Mouse (Mus musculus) intestine, embryonic 14.5 days (tissue): Measurements from ENCODE around the gene Spock1. TPM values are rescaled to one million over a fixed set of nuclear protein-coding genes. Genes with fewer than 3 reads are reported as not detected.

Source experiments
- ATAC-seq: fragments of 200-750 bp; cut with Nextera tagmentation; replicated peaks from 2 replicates; pipeline ENCODE4 v1.8.0; 2017; ENCODE audit warnings: low read depth, moderate number of reproducible peaks, moderate TSS enrichment, moderate library complexity; ENCODE audit not compliant: low FRiP score, low TSS enrichment
- DNase-seq: peaks from one replicate; pipeline ENCODE4 v3.0.0-alpha.2; 2018; ENCODE audit warnings: low spot score
- H3K27ac ChIP-seq: fragments of 300-500 bp; sonication (generic); 2 replicates; pipeline ENCODE4 v1.5.1; 2014; ENCODE audit warnings: low read depth, mild to moderate bottlenecking, control low read depth
- H3K27me3 ChIP-seq: fragments of 300-500 bp; sonication (generic); replicated peaks from 2 replicates; pipeline ENCODE4 v1.6.1; 2014; ENCODE audit warnings: low read length, control low read depth; ENCODE audit not compliant: control insufficient read depth, insufficient read depth
- H3K36me3 ChIP-seq: fragments of 300-500 bp; sonication (generic); 2 replicates; pipeline ENCODE4 v1.6.1; 2014; ENCODE audit warnings: low read length, control low read depth; ENCODE audit not compliant: control insufficient read depth, insufficient read depth
- H3K4me1 ChIP-seq: fragments of 300-500 bp; sonication (generic); replicated peaks from 2 replicates; pipeline ENCODE4 v1.6.1; 2014; ENCODE audit warnings: low read length, control low read depth, mixed read lengths; ENCODE audit not compliant: control insufficient read depth, insufficient read depth
- H3K4me2 ChIP-seq: fragments of 300-500 bp; sonication (generic); 2 replicates; pipeline ENCODE4 v1.6.1; 2014; ENCODE audit warnings: low read length
- H3K4me3 ChIP-seq: fragments of 300-500 bp; sonication (generic); 2 replicates; pipeline ENCODE4 v1.5.1; 2014; ENCODE audit warnings: low read depth, low read length, control low read depth, mixed read lengths
- H3K9ac ChIP-seq: fragments of 300-500 bp; sonication (generic); 2 replicates; pipeline ENCODE4 v1.6.1; 2014; ENCODE audit warnings: mild to moderate bottlenecking, low read length
- H3K9me3 ChIP-seq: fragments of 300-500 bp; sonication (generic); 2 replicates; pipeline ENCODE4 v1.6.1; 2016; ENCODE audit warnings: low read length, control low read depth; ENCODE audit not compliant: control insufficient read depth
- WGBS: fragments of 180-500 bp; shearing (Covaris S2); extraction: QIAGEN DNeasy Blood & Tissue Kit; methylation state at CpG from one replicate; pipeline ENCODE4 v1.1.7; 2014; 5-methylcytosine and 5-hydroxymethylcytosine counted together
- polyA plus RNA-seq: library from polyadenylated mRNA; unstranded; fragments of >200 nt; fragmentation: Nextera tagmentation; extraction: Ambion mirVana; gene quantifications from 2 replicates; pipeline ENCODE4 v1.2.1, GENCODE M21; 2014

Gene Spock1
- polyA plus RNA-seq, 1 experiment from 2014 or later, result 5.1 TPM

- WGBS, result 73% methylated on average over 2 of the region's 2 CpGs
- Histone ChIP-seq H3K27ac (no peak overlapping the region), H3K9ac (no peak overlapping the region), H3K4me1 (no peaks in the 10 kb centered on the region), H3K27me3 (no peaks in the 10 kb centered on the region), H3K36me3 (no peaks in the 10 kb centered on the region), H3K4me3 (no peak overlapping the region), H3K4me2 (no peak overlapping the region), H3K9me3 (no peaks in the 10 kb centered on the region)
- ATAC-seq (no peak), DNase-seq (no peak)
These were observed 259.3 kb downstream of the Spock1 start for GRCm38 (mm10) chr13:57648784-57649183.

- Histone ChIP-seq H3K9ac (no peak overlapping the region), H3K27me3 (no peaks in the 10 kb centered on the region), H3K36me3 (no peaks in the 10 kb centered on the region), H3K4me3 (no peak overlapping the region), H3K27ac (no peak overlapping the region), H3K4me1 (no peaks in the 10 kb centered on the region), H3K9me3 (no peaks in the 10 kb centered on the region), H3K4me2 (no peak overlapping the region)
- no peak for ATAC-seq
- DNase-seq, result no peak
- 85% methylated on average over 4 of the region's 4 CpGs for WGBS
These were observed 260.7 kb downstream of the Spock1 start for GRCm38 (mm10) chr13:57647456-57647855.

- no peaks in the 10 kb centered on the region for H3K9me3 ChIP-seq
- no peak overlapping the region for H3K9ac ChIP-seq
- H3K4me2 ChIP-seq, result no peak overlapping the region
- H3K4me1 ChIP-seq, result no peaks in the 10 kb centered on the region
- H3K4me3 ChIP-seq, result no peak overlapping the region
- DNase-seq (no peak), ATAC-seq (no peak)
- H3K27ac ChIP-seq, result no peak overlapping the region
- 82% methylated on average over 12 of the region's 12 CpGs for WGBS
- no peaks in the 10 kb centered on the region for H3K36me3 ChIP-seq
- no peaks in the 10 kb centered on the region for H3K27me3 ChIP-seq
These were observed 265.1 kb downstream of the Spock1 start for GRCm38 (mm10) chr13:57643036-57643435.

GRCm38 (mm10) chr13:57641649-57642048, 266.5 kb downstream of the Spock1 start:
- H3K27me3 ChIP-seq, result no peaks in the 10 kb centered on the region
- no peak for ATAC-seq
- no peak overlapping the region for H3K9ac ChIP-seq
- H3K27ac ChIP-seq, result no peak overlapping the region
- H3K36me3 ChIP-seq, result no peaks in the 10 kb centered on the region
- 82% methylated on average over 4 of the region's 4 CpGs for WGBS
- no peak overlapping the region for H3K4me3 ChIP-seq
- DNase-seq, result no peak
- no peaks in the 10 kb centered on the region for H3K4me1 ChIP-seq
- no peak overlapping the region for H3K4me2 ChIP-seq
- H3K9me3 ChIP-seq, result no peaks in the 10 kb centered on the region

GRCm38 (mm10) chr13:57640968-57641367, 267.2 kb downstream of the Spock1 start:
- 87% methylated on average over 2 of the region's 2 CpGs for WGBS
- Histone ChIP-seq H3K36me3 (no peaks in the 10 kb centered on the region), H3K27me3 (no peaks in the 10 kb centered on the region), H3K4me1 (no peaks in the 10 kb centered on the region), H3K9me3 (no peaks in the 10 kb centered on the region), H3K9ac (no peak overlapping the region), H3K4me2 (no peak overlapping the region), H3K4me3 (no peak overlapping the region), H3K27ac (no peak overlapping the region)
- ATAC-seq (no peak), DNase-seq (no peak)

- H3K27me3 ChIP-seq, result no peaks in the 10 kb centered on the region
- no peaks in the 10 kb centered on the region for H3K9me3 ChIP-seq
- no peak overlapping the region for H3K9ac ChIP-seq
- no peaks in the 10 kb centered on the region for H3K36me3 ChIP-seq
- ATAC-seq (no peak), DNase-seq (no peak)
- no peaks in the 10 kb centered on the region for H3K4me1 ChIP-seq
- 91% methylated on average over 5 of the region's 5 CpGs for WGBS
- no peak overlapping the region for H3K27ac ChIP-seq
- no peak overlapping the region for H3K4me3 ChIP-seq
- no peak overlapping the region for H3K4me2 ChIP-seq
These were observed 269.3 kb downstream of the Spock1 start for GRCm38 (mm10) chr13:57638820-57639219.

GRCm38 (mm10) chr13:57637606-57638132, 270.5 kb downstream of the Spock1 start:
- Histone ChIP-seq H3K27me3 (no peaks in the 10 kb centered on the region), H3K36me3 (no peaks in the 10 kb centered on the region), H3K4me1 (no peaks in the 10 kb centered on the region), H3K9ac (no peak overlapping the region), H3K4me2 (no peak overlapping the region), H3K27ac (no peak overlapping the region), H3K4me3 (no peak overlapping the region), H3K9me3 (no peaks in the 10 kb centered on the region)
- ATAC-seq (no peak), DNase-seq (no peak)
- WGBS, result 86% methylated on average over 15 of the region's 15 CpGs

- WGBS, result 83% methylated on average over 10 of the region's 10 CpGs
- ATAC-seq, result no peak
- no peaks in the 10 kb centered on the region for H3K36me3 ChIP-seq
- H3K9ac ChIP-seq, result no peak overlapping the region
- no peaks in the 10 kb centered on the region for H3K9me3 ChIP-seq
- no peak for DNase-seq
- H3K4me3 ChIP-seq, result no peak overlapping the region
- no peak overlapping the region for H3K4me2 ChIP-seq
- H3K27ac ChIP-seq, result no peak overlapping the region
- no peaks in the 10 kb centered on the region for H3K27me3 ChIP-seq
- H3K4me1 ChIP-seq, result no peaks in the 10 kb centered on the region
These were observed 271.0 kb downstream of the Spock1 start for GRCm38 (mm10) chr13:57637080-57637572.

GRCm38 (mm10) chr13:57636196-57637015, 271.7 kb downstream of the Spock1 start:
- ATAC-seq (no peak), DNase-seq (no peak)
- H3K27me3 ChIP-seq, result no peaks in the 10 kb centered on the region
- H3K9ac ChIP-seq, result no peak overlapping the region
- H3K27ac ChIP-seq, result no peak overlapping the region
- no peaks in the 10 kb centered on the region for H3K9me3 ChIP-seq
- no peaks in the 10 kb centered on the region for H3K4me1 ChIP-seq
- WGBS, result 77% methylated on average over 10 of the region's 10 CpGs
- H3K4me3 ChIP-seq, result no peak overlapping the region
- H3K36me3 ChIP-seq, result no peaks in the 10 kb centered on the region
- H3K4me2 ChIP-seq, result no peak overlapping the region
